Mouse (Mus musculus) midbrain, embryonic 14.5 days (tissue): ENCODE measurements at regions not wholly inside any gene's neighbourhood (a gene's known extent, or its start where the extent isn't known, plus 50 kb on each side); places are given as distances from the start of the nearest gene placed in this dataset.

Experiments
- ATAC-seq: fragments of 200-750 bp; cut with Nextera tagmentation; 2 replicates; pipeline ENCODE4 v1.8.0; 2017; ENCODE audit warnings: moderate number of reproducible peaks, moderate library complexity; ENCODE audit not compliant: low FRiP score, low TSS enrichment
- DNase-seq: peaks from one replicate; pipeline ENCODE4 v3.0.0-alpha.2; 2015
- H3K27ac ChIP-seq: fragments of 300-500 bp; sonication (generic); replicated peaks from 2 replicates; pipeline ENCODE4 v1.5.1; 2014; ENCODE audit warnings: mild to moderate bottlenecking, low read depth, low read length, moderate library complexity
- H3K27me3 ChIP-seq: fragments of 300-500 bp; sonication (generic); 2 replicates; pipeline ENCODE4 v1.6.1; 2014; ENCODE audit warnings: low read length, control low read depth, mixed read lengths; ENCODE audit not compliant: control insufficient read depth, insufficient read depth
- H3K36me3 ChIP-seq: fragments of 300-500 bp; sonication (generic); 2 replicates; pipeline ENCODE4 v1.6.1; 2014; ENCODE audit warnings: low read length, control low read depth; ENCODE audit not compliant: control insufficient read depth, insufficient read depth
- H3K4me1 ChIP-seq: fragments of 300-500 bp; sonication (generic); 2 replicates; pipeline ENCODE4 v1.6.1; 2014; ENCODE audit warnings: mild to moderate bottlenecking, antibody characterized with exemption, low read length, control low read depth; ENCODE audit not compliant: control insufficient read depth, insufficient read depth
- H3K4me2 ChIP-seq: fragments of 300-500 bp; sonication (generic); 2 replicates; pipeline ENCODE4 v1.6.1; 2014; ENCODE audit warnings: mild to moderate bottlenecking, low read length, moderate library complexity
- H3K4me3 ChIP-seq: fragments of 300-500 bp; sonication (generic); replicated peaks from 2 replicates; pipeline ENCODE4 v1.5.1; 2014; ENCODE audit warnings: low read depth, low read length
- H3K9ac ChIP-seq: fragments of 300-500 bp; sonication (generic); replicated peaks from 2 replicates; pipeline ENCODE4 v1.6.1; 2014; ENCODE audit warnings: mild to moderate bottlenecking, low read length, moderate library complexity
- H3K9me3 ChIP-seq: fragments of 300-500 bp; sonication (generic); 2 replicates; pipeline ENCODE4 v1.6.1; 2016; ENCODE audit warnings: low read length, control low read depth, mixed read lengths; ENCODE audit not compliant: control insufficient read depth
- WGBS: fragments of 180-500 bp; shearing (Covaris S2); extraction: QIAGEN DNeasy Blood & Tissue Kit; methylation state at CpG from one replicate; pipeline ENCODE4 v1.1.7; 2014; 5-methylcytosine and 5-hydroxymethylcytosine counted together

- Histone ChIP-seq H3K4me3 (no peak overlapping the region), H3K27ac (no peak overlapping the region), H3K27me3 (no peaks in the 10 kb centered on the region), H3K36me3 (no peaks in the 10 kb centered on the region), H3K9me3 (no peaks in the 10 kb centered on the region), H3K9ac (no peak overlapping the region), H3K4me2 (no peak overlapping the region), H3K4me1 (peaks cover 4% of the 10 kb centered on the region)
- WGBS: 90% methylated on average over 2 of the region's 2 CpGs
- DNase-seq: no peak
- ATAC-seq: no peak
Observed at GRCm38 (mm10) chr9:62197486-62197885, 75.0 kb upstream of the Glce start.

- peak; percentile 29 for DNase-seq
- H3K27me3 ChIP-seq: no peaks in the 10 kb centered on the region
- H3K4me3 ChIP-seq: no peak overlapping the region
- no peaks in the 10 kb centered on the region for H3K36me3 ChIP-seq
- no peak for ATAC-seq
- no peak overlapping the region for H3K9ac ChIP-seq
- WGBS: 8% methylated on average over 6 of the region's 6 CpGs
- no peak overlapping the region for H3K27ac ChIP-seq
- H3K4me2 ChIP-seq: no peak overlapping the region
- no peaks in the 10 kb centered on the region for H3K9me3 ChIP-seq
- H3K4me1 ChIP-seq: peaks cover 15% of the 10 kb centered on the region
Observed at GRCm38 (mm10) chr9:62192424-62192892, 70.0 kb upstream of the Glce start.

GRCm38 (mm10) chr9:62190474-62190873 lies 68.0 kb upstream of the Glce start:
- no peaks in the 10 kb centered on the region for H3K27me3 ChIP-seq
- no peak overlapping the region for H3K4me3 ChIP-seq
- 0 out of 2 replicates have a peak overlapping the region, but pooled peaks have one; percentile 6 for H3K27ac ChIP-seq
- ATAC-seq (no peak), DNase-seq (peak; percentile 63)
- no peaks in the 10 kb centered on the region for H3K9me3 ChIP-seq
- peaks cover 15% of the 10 kb centered on the region for H3K4me1 ChIP-seq
- H3K9ac ChIP-seq: no peak overlapping the region
- peak overlapping the region; percentile 6; the same call in 1 of the 2 replicates for H3K4me2 ChIP-seq
- WGBS: 13% methylated on average over 6 of the region's 6 CpGs
- no peaks in the 10 kb centered on the region for H3K36me3 ChIP-seq

GRCm38 (mm10) chr9:62188835-62189234 lies 66.4 kb upstream of the Glce start:
- no peak overlapping the region for H3K4me2 ChIP-seq
- no peaks in the 10 kb centered on the region for H3K27me3 ChIP-seq
- H3K4me1 ChIP-seq: peaks cover 15% of the 10 kb centered on the region
- no peak overlapping the region for H3K4me3 ChIP-seq
- ATAC-seq (no peak), DNase-seq (no peak)
- H3K27ac ChIP-seq: no peak overlapping the region
- H3K9ac ChIP-seq: no peak overlapping the region
- no peaks in the 10 kb centered on the region for H3K36me3 ChIP-seq
- no peaks in the 10 kb centered on the region for H3K9me3 ChIP-seq
- 76% methylated on average over 6 of the region's 6 CpGs for WGBS

- H3K27ac ChIP-seq: no peak overlapping the region
- no peaks in the 10 kb centered on the region for H3K36me3 ChIP-seq
- no peaks in the 10 kb centered on the region for H3K27me3 ChIP-seq
- WGBS: 85% methylated on average over 3 of the region's 3 CpGs
- no peak overlapping the region for H3K9ac ChIP-seq
- ATAC-seq (no peak), DNase-seq (no peak)
- H3K4me1 ChIP-seq: peaks cover 15% of the 10 kb centered on the region
- no peak overlapping the region for H3K4me3 ChIP-seq
- no peak overlapping the region for H3K4me2 ChIP-seq
- no peaks in the 10 kb centered on the region for H3K9me3 ChIP-seq
Observed at GRCm38 (mm10) chr9:62188379-62188778, 65.9 kb upstream of the Glce start.

- Histone ChIP-seq H3K36me3 (no peaks in the 10 kb centered on the region), H3K4me2 (no peak overlapping the region), H3K4me3 (no peak overlapping the region), H3K4me1 (peaks cover 10% of the 10 kb centered on the region), H3K9ac (no peak overlapping the region), H3K27me3 (no peaks in the 10 kb centered on the region), H3K27ac (no peak overlapping the region), H3K9me3 (no peaks in the 10 kb centered on the region)
- WGBS: 81% methylated on average over 4 of the region's 4 CpGs
- no peak for ATAC-seq
- no peak for DNase-seq
Observed at GRCm38 (mm10) chr9:62186886-62187285, 64.4 kb upstream of the Glce start.

GRCm38 (mm10) chr9:62185516-62186280 lies 63.2 kb upstream of the Glce start:
- Histone ChIP-seq H3K4me3 (no peak overlapping the region), H3K9me3 (no peaks in the 10 kb centered on the region), H3K27ac (no peak overlapping the region), H3K4me1 (peaks cover 19% of the 10 kb centered on the region), H3K36me3 (no peaks in the 10 kb centered on the region), H3K4me2 (no peak overlapping the region), H3K9ac (no peak overlapping the region), H3K27me3 (no peaks in the 10 kb centered on the region)
- DNase-seq (no peak), ATAC-seq (no peak)
- WGBS: 39% methylated on average over 7 of the region's 7 CpGs

- Histone ChIP-seq H3K9ac (no peak overlapping the region), H3K4me3 (no peak overlapping the region), H3K4me1 (peaks cover 21% of the 10 kb centered on the region), H3K9me3 (no peaks in the 10 kb centered on the region), H3K27ac (peak overlapping the region; percentile 79), H3K36me3 (no peaks in the 10 kb centered on the region), H3K4me2 (peak overlapping the region; percentile 7; the same call in 1 of the 2 replicates), H3K27me3 (no peaks in the 10 kb centered on the region)
- WGBS: 25% methylated on average over 9 of the region's 9 CpGs
- peak; percentile 81 for DNase-seq
- ATAC-seq: peak; percentile 64; the same call in 1 of the 2 replicates
Observed at GRCm38 (mm10) chr9:62181182-62181830, 58.9 kb upstream of the Glce start.
